Mouse (Mus musculus) heart, adult 2 months (tissue): Measurements from ENCODE around the gene Lnx2.

ENCODE experiments used
- CTCF ChIP-seq: fragments of 200-600 bp; IDR thresholded peaks from 2 replicates; pipeline ENCODE4 v1.8.1; 2022; ENCODE audit warnings: antibody characterized with exemption, mild to moderate bottlenecking, moderate library complexity
- POLR2A ChIP-seq: fragments of 200-500 bp; IDR thresholded peaks from 2 replicates; pipeline ENCODE4 v1.6.1; 2011; ENCODE audit warnings: mild to moderate bottlenecking, low read depth, low read length, control low read depth; ENCODE audit not compliant: insufficient read depth

DNA sequence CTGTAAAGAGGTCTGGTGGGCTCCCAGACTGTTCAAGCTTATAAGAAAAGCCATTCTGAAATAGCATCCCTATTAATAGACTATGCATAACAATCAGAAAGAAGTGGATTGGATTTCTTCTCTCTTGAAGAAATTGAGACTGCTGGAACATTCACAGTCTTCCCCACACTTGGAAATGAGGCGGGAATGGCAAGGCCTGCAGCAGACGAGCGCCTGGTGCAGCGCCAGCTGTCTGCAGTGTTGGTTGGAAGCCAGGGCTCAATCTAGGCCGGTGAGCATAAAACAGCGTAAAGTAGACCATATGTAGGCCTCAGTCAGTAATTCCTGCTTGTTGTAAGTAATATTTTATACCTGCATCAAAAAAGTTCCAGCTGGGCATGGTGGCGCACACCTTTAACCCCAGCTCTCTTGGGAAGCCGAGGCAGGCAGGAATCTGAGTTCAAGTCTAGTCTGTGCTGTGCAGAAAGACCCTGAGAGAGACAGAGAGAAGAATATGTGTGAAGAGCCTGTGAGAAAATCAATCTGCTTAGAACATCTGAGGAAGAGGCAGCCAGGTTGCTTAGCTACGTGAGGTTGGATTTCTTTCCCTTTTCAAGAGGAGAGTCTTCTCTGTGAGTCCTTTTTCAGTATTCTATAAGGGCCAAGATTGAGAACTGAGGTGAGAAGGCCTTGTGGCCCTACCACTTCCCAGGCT, 9.0 kb upstream of the Lnx2 start:
- no peak for TF ChIP-seq CTCF
- TF ChIP-seq POLR2A = no peak
